Mouse (Mus musculus) stomach, embryonic 16.5 days (tissue): Measurements from ENCODE around the gene Reep1. TPM values are rescaled to one million over a fixed set of nuclear protein-coding genes. Genes with fewer than 3 reads are reported as not detected.
A peak's percentile ranks its signal among the peaks of the same experiment; 100 is the strongest.

Experiments
- ATAC-seq: fragments of 200-750 bp; cut with Nextera tagmentation; 2 replicates; pipeline ENCODE4 v1.8.0; 2017; ENCODE audit warnings: moderate number of reproducible peaks, moderate TSS enrichment; ENCODE audit not compliant: insufficient read depth, low FRiP score
- H3K27ac ChIP-seq: fragments of 300-500 bp; sonication (generic); 2 replicates; pipeline ENCODE4 v1.5.1; 2014; ENCODE audit warnings: low read length
- H3K27me3 ChIP-seq: fragments of 300-500 bp; sonication (generic); 2 replicates; pipeline ENCODE4 v1.6.1; 2014; ENCODE audit warnings: low read length, control low read depth, mixed read lengths; ENCODE audit not compliant: control insufficient read depth, insufficient read depth
- H3K36me3 ChIP-seq: fragments of 300-500 bp; sonication (generic); 2 replicates; pipeline ENCODE4 v1.6.1; 2014; ENCODE audit warnings: low read length; ENCODE audit not compliant: control insufficient read depth, insufficient read depth
- H3K4me1 ChIP-seq: fragments of 300-500 bp; sonication (generic); 2 replicates; pipeline ENCODE4 v1.6.1; 2014; ENCODE audit warnings: low read length, control low read depth, mixed read lengths; ENCODE audit not compliant: control insufficient read depth, insufficient read depth
- H3K4me2 ChIP-seq: fragments of 300-500 bp; sonication (generic); 2 replicates; pipeline ENCODE4 v1.6.1; 2014; ENCODE audit warnings: low read depth, low read length, mixed read lengths
- H3K4me3 ChIP-seq: fragments of 300-500 bp; sonication (generic); replicated peaks from 2 replicates; pipeline ENCODE4 v1.5.1; 2014; ENCODE audit warnings: mild to moderate bottlenecking, low read length
- H3K9ac ChIP-seq: fragments of 300-500 bp; sonication (generic); 2 replicates; pipeline ENCODE4 v1.6.1; 2014; ENCODE audit warnings: low read length
- H3K9me3 ChIP-seq: fragments of 300-500 bp; sonication (generic); replicated peaks from 2 replicates; pipeline ENCODE4 v1.6.1; 2016; ENCODE audit warnings: low read length, control low read depth; ENCODE audit not compliant: control insufficient read depth
- WGBS: fragments of 180-500 bp; shearing (Covaris S2); extraction: QIAGEN DNeasy Blood & Tissue Kit; methylation state at CpG from one replicate; pipeline ENCODE4 v1.1.7; 2014; 5-methylcytosine and 5-hydroxymethylcytosine counted together
- polyA plus RNA-seq: library from polyadenylated mRNA; unstranded; fragments of >200 nt; fragmentation: Nextera tagmentation; extraction: Ambion mirVana; gene quantifications from 2 replicates; pipeline ENCODE4 v1.2.1, GENCODE M21; 2015

The Reep1 gene
- polyA plus RNA-seq, 1 experiment from 2014 or later, result 17.3 TPM

- Histone ChIP-seq H3K27ac (no peak overlapping the region), H3K4me1 (no peaks in the 10 kb centered on the region), H3K27me3 (no peaks in the 10 kb centered on the region), H3K9me3 (no peaks in the 10 kb centered on the region), H3K9ac (no peak overlapping the region), H3K4me2 (no peak overlapping the region), H3K36me3 (no peaks in the 10 kb centered on the region), H3K4me3 (no peak overlapping the region)
- no peak for ATAC-seq
- 62% methylated on average over 9 of the region's 9 CpGs for WGBS
Observed at GRCm38 (mm10) chr6:71788348-71788747, 81.0 kb downstream of the Reep1 start.

DNA sequence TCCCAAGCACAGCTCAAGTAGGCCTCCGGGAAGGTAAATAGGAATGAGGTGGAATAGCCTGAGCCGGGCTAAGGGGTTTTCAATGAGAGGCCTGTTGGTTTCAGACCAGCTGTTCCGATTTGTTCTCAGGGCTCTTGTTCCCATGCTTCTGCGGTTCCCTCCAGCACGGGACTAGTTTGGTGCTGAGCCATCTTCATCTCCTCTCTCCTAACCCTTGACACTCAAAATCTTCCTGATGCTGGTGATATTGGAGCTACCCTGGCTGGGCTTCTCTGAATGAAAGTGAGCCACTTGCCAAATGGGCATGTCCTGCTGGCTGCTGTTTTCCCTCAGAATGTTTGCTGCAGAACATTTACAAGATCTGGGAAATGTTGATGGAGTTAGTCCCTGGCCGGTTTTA, 84.4 kb downstream of the Reep1 start:
- Histone ChIP-seq H3K9me3 (no peaks in the 10 kb centered on the region), H3K27me3 (no peaks in the 10 kb centered on the region), H3K36me3 (no peaks in the 10 kb centered on the region), H3K9ac (no peak overlapping the region), H3K27ac (no peak overlapping the region), H3K4me3 (no peak overlapping the region), H3K4me1 (no peaks in the 10 kb centered on the region), H3K4me2 (no peak overlapping the region)
- no peak for ATAC-seq
- WGBS, result 72% methylated on average over 6 of the region's 6 CpGs

DNA sequence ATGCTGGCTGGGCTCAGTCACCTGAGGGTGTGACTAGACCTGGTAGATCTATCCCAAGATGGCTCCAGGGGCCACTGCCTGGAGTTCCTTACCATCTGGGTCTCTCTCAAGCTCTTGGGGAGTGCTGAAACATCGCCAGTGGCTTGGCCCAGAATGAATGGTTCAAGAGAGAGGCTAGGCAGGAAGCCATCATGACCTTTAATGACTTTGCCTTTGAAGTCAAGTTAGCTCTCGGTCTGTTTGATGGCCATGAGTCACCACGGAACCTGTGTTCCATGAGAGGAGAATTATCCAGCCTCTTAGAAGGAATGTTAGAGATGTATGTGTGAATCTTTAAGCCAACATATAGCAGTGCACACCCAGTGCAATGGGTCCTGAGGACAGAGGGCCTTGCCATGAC, 92.0 kb downstream of the Reep1 start:
- H3K9ac ChIP-seq, result no peak overlapping the region
- H3K4me2 ChIP-seq, result no peak overlapping the region
- no peak overlapping the region for H3K4me3 ChIP-seq
- no peak overlapping the region for H3K27ac ChIP-seq
- ATAC-seq, result no peak
- 75% methylated on average over 3 of the region's 3 CpGs for WGBS
- H3K4me1 ChIP-seq, result no peaks in the 10 kb centered on the region
- no peaks in the 10 kb centered on the region for H3K27me3 ChIP-seq
- H3K9me3 ChIP-seq, result no peaks in the 10 kb centered on the region
- H3K36me3 ChIP-seq, result no peaks in the 10 kb centered on the region

DNA sequence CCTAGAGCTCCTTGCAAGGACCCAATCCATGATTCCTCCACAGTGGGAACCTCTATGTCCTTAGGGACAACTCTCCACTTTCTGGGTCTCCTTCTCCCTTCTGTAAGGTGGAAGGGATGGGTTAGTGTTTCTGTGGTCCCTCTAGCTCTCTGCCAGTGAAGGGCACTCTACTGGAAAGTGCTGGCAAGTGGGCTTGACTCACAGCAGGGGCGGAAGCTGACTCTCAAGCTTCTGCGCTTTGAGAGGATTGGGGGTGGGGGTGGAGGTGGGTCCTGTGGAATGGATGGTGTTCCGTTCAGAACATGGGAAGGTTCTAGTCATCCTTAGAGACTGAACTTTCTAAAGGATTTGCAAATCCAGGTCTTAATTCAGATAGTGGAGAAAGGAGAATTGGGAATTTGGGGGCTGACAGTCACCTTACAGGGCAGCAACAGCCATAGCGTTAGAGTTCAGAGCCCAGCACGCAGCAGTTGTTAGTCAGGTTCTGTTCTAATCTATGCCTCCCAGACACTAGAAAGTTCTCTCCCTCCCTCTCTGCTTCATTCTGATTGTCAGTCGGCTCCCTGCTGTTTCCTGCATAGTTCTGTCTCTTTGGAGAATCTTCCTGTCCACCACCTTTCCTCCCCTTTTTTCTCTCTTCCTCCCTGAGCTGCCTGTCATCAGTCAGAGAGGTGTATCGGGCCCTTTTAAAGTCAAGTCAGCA, 93.8 kb downstream of the Reep1 start:
- ATAC-seq, result no peak
- no peak overlapping the region for H3K4me3 ChIP-seq
- no peaks in the 10 kb centered on the region for H3K9me3 ChIP-seq
- H3K9ac ChIP-seq, result no peak overlapping the region
- H3K4me1 ChIP-seq, result no peaks in the 10 kb centered on the region
- no peaks in the 10 kb centered on the region for H3K27me3 ChIP-seq
- no peak overlapping the region for H3K27ac ChIP-seq
- no peak overlapping the region for H3K4me2 ChIP-seq
- WGBS, result 55% methylated on average over 7 of the region's 7 CpGs
- H3K36me3 ChIP-seq, result no peaks in the 10 kb centered on the region

- no peaks in the 10 kb centered on the region for H3K36me3 ChIP-seq
- H3K4me1 ChIP-seq, result no peaks in the 10 kb centered on the region
- WGBS, result 71% methylated on average over 10 of the region's 10 CpGs
- no peak overlapping the region for H3K27ac ChIP-seq
- no peak for ATAC-seq
- no peak overlapping the region for H3K9ac ChIP-seq
- no peak overlapping the region for H3K4me3 ChIP-seq
- no peak overlapping the region for H3K4me2 ChIP-seq
- H3K27me3 ChIP-seq, result no peaks in the 10 kb centered on the region
- H3K9me3 ChIP-seq, result no peaks in the 10 kb centered on the region
Observed at GRCm38 (mm10) chr6:71801714-71802094, 94.3 kb downstream of the Reep1 start.

GRCm38 (mm10) chr6:71803609-71804008, 96.2 kb downstream of the Reep1 start:
- ATAC-seq, result no peak
- WGBS, result 81% methylated on average over 1 of the region's 1 CpGs
- Histone ChIP-seq H3K4me2 (no peak overlapping the region), H3K9ac (no peak overlapping the region), H3K27me3 (no peaks in the 10 kb centered on the region), H3K9me3 (no peaks in the 10 kb centered on the region), H3K36me3 (no peaks in the 10 kb centered on the region), H3K27ac (no peak overlapping the region), H3K4me3 (no peak overlapping the region), H3K4me1 (no peaks in the 10 kb centered on the region)

- Histone ChIP-seq H3K9me3 (no peaks in the 10 kb centered on the region), H3K4me3 (no peak overlapping the region), H3K4me2 (no peak overlapping the region), H3K4me1 (no peaks in the 10 kb centered on the region), H3K9ac (no peak overlapping the region), H3K27me3 (no peaks in the 10 kb centered on the region), H3K36me3 (no peaks in the 10 kb centered on the region), H3K27ac (no peak overlapping the region)
- ATAC-seq, result peak; percentile 88; the same call in 1 of the 2 replicates
- 22% methylated on average over 12 of the region's 12 CpGs for WGBS
Observed at GRCm38 (mm10) chr6:71804061-71804829, 96.9 kb downstream of the Reep1 start.

DNA sequence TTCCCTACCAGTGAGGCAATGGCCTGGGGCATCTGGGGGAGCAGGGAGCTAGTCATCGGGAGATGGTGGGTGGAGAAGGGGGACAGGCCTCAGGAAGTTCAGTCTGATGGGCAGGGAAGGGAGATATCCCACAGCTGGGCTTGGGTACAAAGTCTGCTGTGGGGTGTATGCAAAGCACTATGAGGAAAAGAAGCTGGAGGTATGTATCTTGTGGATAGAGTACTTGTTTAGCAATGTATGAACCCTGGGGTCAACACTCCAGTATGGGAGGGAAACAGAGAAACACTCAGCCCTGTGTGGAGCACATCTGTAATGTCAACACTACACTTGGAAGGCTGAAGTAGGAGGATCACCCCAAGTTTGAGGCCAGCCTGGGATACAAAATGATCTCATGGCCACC, 99.4 kb downstream of the Reep1 start:
- H3K27ac ChIP-seq, result no peak overlapping the region
- H3K4me1 ChIP-seq, result no peaks in the 10 kb centered on the region
- H3K4me2 ChIP-seq, result no peak overlapping the region
- H3K27me3 ChIP-seq, result no peaks in the 10 kb centered on the region
- no peaks in the 10 kb centered on the region for H3K9me3 ChIP-seq
- H3K9ac ChIP-seq, result no peak overlapping the region
- no peaks in the 10 kb centered on the region for H3K36me3 ChIP-seq
- 48% methylated on average over 1 of the region's 1 CpGs for WGBS
- no peak for ATAC-seq
- no peak overlapping the region for H3K4me3 ChIP-seq

GRCm38 (mm10) chr6:71809890-71810289, 102.5 kb downstream of the Reep1 start:
- H3K9ac ChIP-seq, result no peak overlapping the region
- 51% methylated on average over 9 of the region's 9 CpGs for WGBS
- H3K36me3 ChIP-seq, result 0 out of 2 replicates have a peak, but pooled peaks cover 9% of the 10 kb centered on the region
- H3K9me3 ChIP-seq, result no peaks in the 10 kb centered on the region
- no peak for ATAC-seq
- H3K27me3 ChIP-seq, result no peaks in the 10 kb centered on the region
- no peaks in the 10 kb centered on the region for H3K4me1 ChIP-seq
- H3K4me3 ChIP-seq, result no peak overlapping the region
- no peak overlapping the region for H3K4me2 ChIP-seq
- no peak overlapping the region for H3K27ac ChIP-seq
